Mouse (Mus musculus): ENCODE measurements around the gene Hspb7. TPM values are rescaled to one million over a fixed set of nuclear protein-coding genes. Genes with fewer than 3 reads are reported as not detected.

Hspb7 gene
- polyA plus RNA-seq, 1 experiment from 2014 or later: 3.8 TPM

Other genes with a start within 250 kb of the Hspb7 start
- 4.6 and 4.9 TPM in 2 replicates for gene Rsg1, start 206.8 kb upstream of the Hspb7 start, polyA plus RNA-seq (2014; fragmentation: Nextera tagmentation; extraction: Ambion mirVana)
- gene Arhgef19, start 181.3 kb upstream of the Hspb7 start, polyA plus RNA-seq (2014; fragmentation: Nextera tagmentation; extraction: Ambion mirVana): 14.2 and 15.8 TPM in 2 replicates
- gene Epha2, start 119.5 kb upstream of the Hspb7 start, polyA plus RNA-seq (2014; fragmentation: Nextera tagmentation; extraction: Ambion mirVana): 3.4 and 3.5 TPM in 2 replicates
- 2.4 and 2.9 TPM in 2 replicates for gene Fam131c, start 52.6 kb upstream of the Hspb7 start, polyA plus RNA-seq (2014; fragmentation: Nextera tagmentation; extraction: Ambion mirVana)
- gene Clcnka, start 22.1 kb upstream of the Hspb7 start, polyA plus RNA-seq (2014; fragmentation: Nextera tagmentation; extraction: Ambion mirVana): 0.30 TPM in 1 of 2 replicates, not detected in the other
- gene Clcnkb, start 4.8 kb upstream of the Hspb7 start, polyA plus RNA-seq (2014; fragmentation: Nextera tagmentation; extraction: Ambion mirVana): 0.51 TPM in 1 of 2 replicates, not detected in the other
- 0.20 TPM in 1 of 2 replicates, not detected in the other for gene Srarp, start 15.3 kb downstream of the Hspb7 start, polyA plus RNA-seq (2014; fragmentation: Nextera tagmentation; extraction: Ambion mirVana)
- 29.9 and 30.9 TPM in 2 replicates for gene Zbtb17, start 23.9 kb downstream of the Hspb7 start, polyA plus RNA-seq (2014; fragmentation: Nextera tagmentation; extraction: Ambion mirVana)
- 12.8 and 14.9 TPM in 2 replicates for gene Spen, start 117.8 kb downstream of the Hspb7 start, polyA plus RNA-seq (2014; fragmentation: Nextera tagmentation; extraction: Ambion mirVana)
- 94.6 and 108 TPM in 2 replicates for gene Fblim1, start 185.3 kb downstream of the Hspb7 start, polyA plus RNA-seq (2014; fragmentation: Nextera tagmentation; extraction: Ambion mirVana)
- gene Tmem82, start 197.9 kb downstream of the Hspb7 start, polyA plus RNA-seq (2014; fragmentation: Nextera tagmentation; extraction: Ambion mirVana): 6.0 and 8.4 TPM in 2 replicates
- 0.17 and 0.26 TPM in 2 replicates for gene Slc25a34, start 203.0 kb downstream of the Hspb7 start, polyA plus RNA-seq (2014; fragmentation: Nextera tagmentation; extraction: Ambion mirVana)
- 3.2 and 3.7 TPM in 2 replicates for gene Plekhm2, start 244.1 kb downstream of the Hspb7 start, polyA plus RNA-seq (2014; fragmentation: Nextera tagmentation; extraction: Ambion mirVana)